Mouse (Mus musculus) right cerebral cortex, postnatal 36 days (tissue): ENCODE measurements around the gene Slc26a10.

Experiments
- DNase-seq, 2 experiments: peaks; one replicate each; pipeline ENCODE4 v3.0.0; 2022; ENCODE audit warnings: low spot score in 2 of 2, mixed read lengths in 1 of 2

Slc26a10 gene

DNA sequence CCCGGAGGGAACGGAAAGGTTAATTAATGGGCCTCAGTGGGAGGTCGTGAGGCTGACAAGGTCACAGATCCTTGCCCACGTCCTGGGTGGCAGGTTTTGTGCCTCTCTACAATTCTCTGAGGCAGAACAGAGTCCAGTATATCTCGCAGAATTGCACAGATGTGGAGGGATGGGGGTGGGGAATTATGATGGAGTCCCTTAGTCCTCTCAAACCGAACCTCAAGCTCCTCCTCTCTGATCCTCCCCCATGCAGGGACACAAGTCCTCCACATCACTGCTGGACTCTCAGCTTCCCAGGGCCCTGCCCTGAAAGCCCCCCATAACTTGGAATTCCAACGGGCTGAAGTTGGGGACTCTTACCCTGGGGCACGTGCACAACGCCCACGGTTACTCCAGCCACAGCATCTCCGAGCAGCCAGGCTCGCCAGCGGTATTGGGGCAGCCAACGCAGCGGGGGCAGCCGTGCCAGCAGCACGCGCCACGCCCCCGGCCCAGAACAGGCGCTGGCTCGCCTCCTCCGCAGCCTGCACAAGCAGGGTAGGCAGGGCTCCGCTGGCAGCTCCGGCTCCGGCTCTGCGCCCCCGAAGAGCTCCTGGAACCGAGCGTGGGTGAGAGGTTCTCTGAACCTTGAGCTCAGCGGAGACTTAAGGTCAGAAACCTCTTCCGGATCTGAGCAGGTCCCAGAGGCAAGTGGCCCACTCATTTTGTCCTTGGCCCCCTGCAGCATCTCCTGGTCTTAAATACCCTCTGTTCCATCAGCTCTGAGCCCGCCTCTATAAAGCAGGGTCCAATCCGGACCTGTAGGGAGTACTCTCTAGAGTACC, at the start of gene Slc26a10:
Gene Slc26a10, minus strand, starts transcription at position 775 of the 824 bp plus-strand sequence.
- peak in 1 of 2 experiments; percentile 68 for DNase-seq

- DNase-seq, result no peak
Observed at GRCm38 (mm10) chr10:127228897-127229296, 48.5 kb upstream of the Slc26a10 start.

- DNase-seq, result no peak
Observed at GRCm38 (mm10) chr10:127227163-127227562, 46.7 kb upstream of the Slc26a10 start.

DNA sequence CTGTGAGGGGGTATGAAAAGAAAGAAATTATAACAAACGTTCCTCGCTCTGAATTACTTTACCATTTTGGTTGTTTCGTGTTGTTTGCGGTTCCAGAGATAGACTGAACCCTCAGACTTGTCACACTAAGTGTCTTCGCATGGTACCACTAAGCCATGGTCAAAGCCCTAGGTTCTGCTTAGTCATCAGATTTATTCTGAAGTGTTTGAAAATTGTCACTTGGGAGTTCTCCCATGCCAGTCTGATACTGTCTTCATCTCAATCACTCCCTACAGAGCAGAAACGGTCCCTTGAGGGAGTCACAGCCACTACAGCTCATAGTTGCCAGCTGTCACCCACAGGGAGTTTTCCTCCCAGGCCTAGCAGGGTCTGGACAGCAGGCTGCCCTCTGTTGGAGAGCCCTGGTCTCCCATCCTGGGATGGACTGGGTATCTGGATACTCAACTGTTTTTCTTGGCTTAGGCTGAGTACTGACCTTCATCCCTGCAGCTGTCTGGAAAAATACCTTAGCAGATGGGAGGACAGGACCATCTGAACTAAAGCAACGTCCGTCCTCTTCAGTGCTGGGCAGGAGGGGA, 46.0 kb upstream of the Slc26a10 start:
- no peak for DNase-seq

DNA sequence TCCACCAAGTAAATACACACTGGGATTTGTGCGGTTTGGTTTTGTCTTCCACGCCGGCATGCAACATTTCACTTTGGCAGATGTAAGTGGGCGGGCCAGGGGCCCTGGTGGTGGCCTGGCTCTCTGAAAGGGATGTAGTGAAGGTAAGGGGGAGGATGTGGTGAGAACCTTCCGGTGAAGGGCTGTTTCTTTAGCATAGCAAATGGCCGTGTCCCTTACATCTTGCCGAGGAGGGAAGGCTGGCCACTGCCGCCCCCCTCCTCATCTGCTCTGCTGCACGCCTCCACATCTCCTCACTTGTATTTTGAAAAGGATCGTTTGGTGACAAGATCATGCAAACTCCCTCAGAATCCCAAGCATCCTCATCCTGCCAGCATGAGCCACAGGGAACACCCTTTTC, 45.3 kb upstream of the Slc26a10 start:
- peak; percentile 56 to 72 for DNase-seq

DNA sequence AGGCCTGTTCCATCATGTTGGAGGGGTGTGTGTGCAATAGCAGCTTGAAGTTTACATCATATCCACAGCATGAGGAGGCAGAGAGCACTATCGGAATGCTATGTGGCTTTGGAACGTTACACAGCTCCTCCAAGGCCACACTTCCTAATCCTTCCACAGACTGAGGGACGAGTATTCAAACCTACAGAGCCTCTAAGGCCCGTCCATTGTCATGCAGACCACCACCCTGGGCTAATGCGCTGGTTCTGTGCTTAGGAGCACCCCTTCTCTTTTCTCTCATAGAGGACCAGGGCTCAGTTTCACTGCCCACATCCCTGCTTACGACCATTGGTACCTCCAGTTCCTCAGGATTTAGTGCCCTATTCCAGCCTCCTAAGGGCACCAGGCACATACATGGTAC, 44.8 kb upstream of the Slc26a10 start:
- DNase-seq, result no peak

DNA sequence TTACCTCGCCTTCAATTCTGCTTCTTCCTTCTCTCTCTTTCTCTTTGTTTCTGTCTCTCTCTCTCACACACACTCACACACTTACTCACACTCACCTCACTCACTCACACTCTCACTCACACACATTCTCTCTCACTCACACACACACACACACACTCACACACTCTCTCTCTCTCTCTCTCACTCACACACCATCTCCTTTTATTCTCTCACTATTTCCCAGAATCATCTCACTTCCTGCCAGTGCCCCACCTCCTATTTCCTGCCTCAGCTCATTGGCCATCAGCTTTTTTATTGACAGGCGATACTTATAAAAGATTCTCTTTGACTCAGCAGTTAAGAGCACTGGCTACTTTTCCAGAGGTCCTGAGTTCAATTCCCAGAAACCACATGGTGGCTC, 37.9 kb upstream of the Slc26a10 start:
- no peak for DNase-seq

DNA sequence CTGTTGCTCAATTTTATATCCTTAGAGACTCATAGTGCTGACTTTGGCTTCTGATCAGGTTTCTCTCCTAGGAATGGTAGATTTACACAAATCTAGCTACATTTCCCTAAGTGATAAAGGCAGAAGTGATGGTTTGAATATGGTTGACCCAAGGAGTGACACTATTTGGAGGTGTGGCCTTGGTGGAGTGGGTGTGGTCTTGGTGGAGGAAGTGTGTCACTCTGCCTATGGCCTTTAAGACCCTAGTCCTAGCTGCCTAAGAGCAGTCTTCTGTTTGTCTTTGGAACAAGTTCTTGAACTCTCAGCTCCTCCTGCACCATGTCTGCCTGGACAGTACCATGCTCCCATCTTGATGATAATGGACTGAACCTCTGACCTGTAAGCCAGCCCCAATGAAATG, 36.7 kb upstream of the Slc26a10 start:
- no peak for DNase-seq

GRCm38 (mm10) chr10:127216456-127216855, 36.0 kb upstream of the Slc26a10 start:
- DNase-seq, result no peak

DNA sequence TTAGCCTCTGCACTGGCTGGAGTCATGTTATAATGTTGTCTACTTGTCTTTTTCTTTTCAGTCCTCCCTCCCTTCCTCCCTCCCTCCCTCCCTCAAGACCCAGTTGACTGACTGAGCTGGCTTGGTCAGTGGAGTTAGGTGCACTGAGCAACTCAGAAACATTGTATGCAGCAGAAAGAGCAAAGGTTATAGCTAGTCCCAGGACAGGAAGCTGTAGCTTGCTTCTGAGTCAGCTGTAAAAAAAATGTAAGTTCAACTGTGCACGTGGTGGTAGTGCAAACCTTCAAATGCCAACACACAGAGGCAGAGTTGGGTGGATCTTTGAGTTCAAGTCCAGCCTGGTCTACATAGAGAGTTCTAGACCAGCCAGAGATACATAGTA, 34.0 kb upstream of the Slc26a10 start:
- DNase-seq, result no peak

DNA sequence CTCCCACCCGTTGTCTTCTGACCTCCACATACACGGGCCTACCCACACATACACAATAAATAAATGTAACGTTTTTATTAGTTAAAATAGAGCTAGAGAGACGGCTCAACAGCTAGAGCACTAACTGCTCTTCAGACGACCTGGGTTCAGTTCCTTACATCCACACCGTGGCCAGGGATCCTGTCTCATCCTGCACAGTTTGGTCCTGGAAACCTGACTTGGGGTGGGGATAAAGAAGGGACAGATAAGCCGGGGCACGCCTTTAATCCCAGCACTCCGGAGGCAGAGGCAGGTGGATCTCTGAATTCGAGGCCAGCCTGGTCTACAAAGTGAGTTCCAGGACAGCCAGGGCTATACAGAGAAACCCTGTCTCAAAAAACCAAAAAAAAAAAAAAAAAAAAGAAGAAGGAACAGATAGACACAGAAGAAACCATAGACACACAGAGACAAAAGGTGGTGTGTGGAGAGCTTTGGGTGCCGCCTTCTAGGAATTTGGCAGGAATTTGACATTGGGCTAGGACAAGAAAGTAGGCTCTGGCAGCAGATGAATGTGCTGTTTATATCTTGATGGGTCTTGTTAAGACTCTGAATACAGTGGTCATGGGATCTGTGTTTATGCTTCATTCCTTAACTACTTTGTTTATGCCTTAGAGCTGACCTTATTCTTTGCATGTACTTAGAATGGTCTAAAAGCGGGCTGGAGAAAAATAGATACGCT, 33.4 kb upstream of the Slc26a10 start:
- DNase-seq, result no peak

DNA sequence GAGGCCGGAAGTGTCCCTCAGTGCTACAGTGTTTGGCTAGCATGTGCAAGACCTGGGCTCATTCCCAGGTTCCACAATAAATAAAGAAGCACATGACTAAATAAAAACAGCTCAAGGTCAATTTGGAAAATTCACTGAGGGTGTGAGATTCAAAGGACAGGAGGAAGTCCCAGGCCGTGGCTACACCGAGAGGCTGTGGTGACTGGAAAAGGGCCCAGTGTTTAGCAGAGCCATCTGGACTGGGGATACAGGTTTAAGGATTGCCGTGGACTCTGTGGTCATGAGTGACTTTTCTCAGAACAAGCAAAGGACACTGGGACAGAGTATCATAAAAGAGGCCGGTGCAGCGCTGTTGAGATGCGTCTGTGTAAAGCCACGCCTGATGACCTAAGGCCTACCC, 32.8 kb upstream of the Slc26a10 start:
- DNase-seq, result no peak

GRCm38 (mm10) chr10:127211414-127211854, 31.0 kb upstream of the Slc26a10 start, which contains the start of gene Pip4k2c:
Gene Pip4k2c, minus strand, starts transcription at chr10:127211585.
- DNase-seq, result peak; percentile 90 to 93

- no peak for DNase-seq
Observed at GRCm38 (mm10) chr10:127210961-127211405, 30.5 kb upstream of the Slc26a10 start.

- DNase-seq, result peak in 1 of 2 experiments; percentile 48
Observed at GRCm38 (mm10) chr10:127209928-127210570, 29.6 kb upstream of the Slc26a10 start.

- peak in 1 of 2 experiments; percentile 80 for DNase-seq
Observed at GRCm38 (mm10) chr10:127208921-127209320, 28.5 kb upstream of the Slc26a10 start.

DNA sequence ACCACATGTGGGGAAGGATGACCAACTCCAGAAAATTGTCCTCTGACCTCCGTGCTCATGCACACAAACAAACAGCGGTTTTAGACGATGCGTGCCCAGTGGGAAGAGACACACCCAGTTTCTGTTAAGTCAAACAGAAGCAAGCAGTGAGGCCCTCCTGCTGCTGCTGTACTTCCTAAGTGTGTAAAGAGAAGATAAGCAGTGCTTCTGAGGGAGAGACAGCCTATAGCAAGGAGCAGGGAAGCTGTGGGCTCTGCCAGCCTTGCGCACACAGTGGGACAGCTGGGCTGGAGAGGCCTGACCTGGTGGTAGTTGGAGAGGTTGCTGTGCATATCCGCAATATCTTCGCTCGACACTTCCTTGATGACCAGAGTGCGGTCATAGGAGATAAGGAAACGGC, 24.9 kb upstream of the Slc26a10 start:
- no peak for DNase-seq

GRCm38 (mm10) chr10:127204589-127204988, 24.1 kb upstream of the Slc26a10 start:
- no peak for DNase-seq

DNA sequence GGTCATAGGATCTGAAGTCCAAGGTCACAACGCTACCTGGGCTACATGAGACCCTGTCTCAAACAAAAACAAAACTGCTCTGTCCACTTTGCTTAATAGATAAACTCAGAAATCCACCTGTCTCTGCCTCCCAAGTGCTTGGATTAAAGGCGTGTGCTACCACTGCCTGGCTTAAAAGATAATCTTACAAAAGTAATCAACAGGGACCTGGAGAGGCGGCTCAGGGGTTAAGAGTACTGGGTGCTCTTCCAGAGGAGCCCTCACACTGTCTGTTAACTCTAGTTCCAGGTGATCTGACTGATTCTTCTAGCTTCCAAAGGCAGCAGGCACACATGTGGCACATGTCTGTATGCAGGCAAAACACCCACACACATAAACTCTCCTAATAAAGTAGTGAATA, 22.7 kb upstream of the Slc26a10 start:
- DNase-seq, result no peak

- no peak for DNase-seq
Observed at GRCm38 (mm10) chr10:127200279-127200678, 19.8 kb upstream of the Slc26a10 start.

DNA sequence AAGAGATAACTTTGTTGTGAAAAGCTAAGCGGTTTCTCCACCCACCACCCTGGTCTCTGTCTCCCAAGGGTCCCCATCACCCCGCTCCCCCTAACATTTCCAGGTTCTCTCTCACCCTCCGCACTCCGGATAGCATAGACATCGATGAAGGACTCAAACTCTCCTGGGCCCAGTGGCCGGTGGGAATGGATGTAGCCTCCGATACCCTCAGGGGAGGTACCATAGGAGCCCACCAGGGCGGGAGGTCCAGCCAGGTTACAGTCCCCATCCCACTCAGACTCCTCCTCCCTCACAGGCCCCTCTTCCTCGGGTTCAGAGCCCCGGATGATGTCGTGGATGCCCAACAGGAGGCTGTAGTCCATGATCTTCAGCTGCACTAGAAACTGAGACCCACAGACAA, 19.0 kb upstream of the Slc26a10 start:
- no peak for DNase-seq

DNA sequence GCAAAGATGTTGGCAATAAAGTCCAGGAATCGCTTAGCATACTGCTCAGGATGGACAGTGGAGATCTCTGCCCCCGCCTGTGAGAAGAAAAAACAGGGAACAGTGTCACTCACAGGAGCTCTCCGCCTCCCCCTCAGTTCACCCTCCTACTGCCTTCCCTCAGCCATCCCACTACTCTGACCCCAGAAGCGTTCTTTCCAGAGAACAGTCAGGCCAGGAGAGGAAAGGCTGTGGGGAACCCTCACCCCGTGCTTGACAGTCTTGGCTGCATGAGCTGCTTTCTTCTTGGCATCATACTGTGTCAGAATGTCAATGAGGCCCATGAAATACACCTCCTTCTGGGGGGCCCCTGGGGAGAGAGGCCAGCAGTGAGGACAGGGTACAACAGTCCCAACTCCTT, 18.6 kb upstream of the Slc26a10 start:
- DNase-seq, result no peak
